Mouse (Mus musculus) cerebellum, postnatal 25 days (tissue): ENCODE measurements around the gene Dlgap4.

Experiments used
- DNase-seq, 2 experiments: peaks; one replicate each; pipeline ENCODE4 v3.0.0; 2021; ENCODE audit warnings: mixed read lengths in 2 of 2

Dlgap4 gene

DNA sequence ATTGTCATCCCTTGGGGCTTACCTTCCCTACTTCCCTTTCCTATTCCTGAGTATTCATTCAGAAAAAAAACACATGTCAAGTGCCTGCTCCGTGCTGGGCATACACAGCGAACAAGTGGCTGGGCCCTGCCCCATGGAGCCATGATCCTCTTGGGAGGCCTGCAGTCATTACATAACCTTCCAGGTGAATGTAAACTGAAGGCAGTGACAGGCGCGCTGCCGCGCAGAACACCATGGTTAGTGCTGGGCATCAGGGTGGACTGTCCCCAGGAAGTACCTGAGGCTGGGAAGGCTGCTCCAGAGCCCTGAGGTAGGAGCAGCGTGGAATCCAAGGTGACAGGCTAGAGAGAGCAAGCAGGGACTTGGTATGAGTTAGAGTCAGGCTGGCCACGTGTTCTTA, 7.4 kb downstream of the Dlgap4 start:
- DNase-seq, result no peak

GRCm38 (mm10) chr2:156621449-156621848, 7.9 kb downstream of the Dlgap4 start:
- DNase-seq, result peak; percentile 56 to 75

GRCm38 (mm10) chr2:156622192-156622591, 8.7 kb downstream of the Dlgap4 start:
- DNase-seq, result no peak

DNA sequence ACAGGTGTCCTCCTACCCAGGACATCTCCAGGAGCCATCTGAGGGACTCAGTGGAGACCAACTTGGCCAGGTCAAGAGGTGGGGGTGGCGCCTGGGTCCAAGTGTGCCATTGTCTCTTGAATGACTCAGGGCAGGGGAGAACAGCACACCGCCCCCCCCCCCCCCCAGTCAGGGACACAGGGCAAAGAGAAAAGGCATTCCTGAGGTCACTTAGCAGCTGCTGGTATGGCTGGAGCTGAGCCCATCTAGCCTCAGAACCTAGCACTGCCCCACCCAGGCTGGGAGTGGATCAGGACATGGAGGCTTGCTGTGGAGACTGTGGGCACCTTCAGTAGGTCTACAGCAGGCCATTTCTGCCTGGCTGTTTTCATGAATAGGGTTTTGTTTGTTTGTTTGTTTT, 9.7 kb downstream of the Dlgap4 start:
- DNase-seq, result no peak

- peak in 1 of 2 experiments; percentile 14 for DNase-seq
Observed at GRCm38 (mm10) chr2:156625307-156625706, 11.8 kb downstream of the Dlgap4 start.

DNA sequence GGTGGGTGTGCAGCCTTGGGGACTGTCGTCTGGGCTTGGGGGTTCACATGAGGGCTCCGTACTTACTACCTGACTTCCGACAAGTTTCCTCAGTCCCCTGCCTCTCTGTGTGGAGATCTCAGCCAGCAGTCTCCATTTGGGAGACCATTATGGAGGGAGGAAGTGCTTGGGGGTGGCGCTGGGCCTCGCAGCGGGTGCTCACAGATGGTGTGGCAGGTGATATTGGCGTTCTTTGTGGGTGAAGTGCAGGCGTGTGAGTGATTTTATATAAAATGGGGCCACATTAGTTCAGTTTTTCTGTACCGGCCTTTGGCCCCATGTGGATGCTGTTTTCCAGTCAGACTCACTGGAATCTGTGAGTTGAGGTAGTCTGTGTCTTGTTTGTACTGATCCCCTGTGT, 12.6 kb downstream of the Dlgap4 start:
- peak; percentile 48 to 62 for DNase-seq

DNA sequence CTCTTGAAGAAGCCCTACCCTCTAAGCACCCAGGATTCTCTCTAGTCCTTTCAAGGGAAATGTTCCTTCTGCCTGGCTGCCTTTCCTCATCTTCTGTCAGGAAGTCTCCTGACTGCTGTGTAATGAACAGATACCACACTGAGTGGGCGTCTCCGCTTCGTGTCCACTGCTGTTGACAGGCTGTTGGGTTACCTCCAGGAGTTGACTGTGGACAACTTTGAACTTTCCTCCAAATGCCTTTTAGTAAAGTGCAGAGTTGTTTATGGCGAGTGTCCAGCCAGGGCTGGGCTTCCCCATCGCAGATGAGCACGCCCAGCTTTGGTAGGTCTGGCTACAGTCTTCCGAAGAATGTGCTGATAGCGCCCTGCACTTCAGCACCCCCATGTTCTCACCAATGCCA, 13.0 kb downstream of the Dlgap4 start:
- DNase-seq, result no peak

GRCm38 (mm10) chr2:156627917-156628316, 14.4 kb downstream of the Dlgap4 start:
- DNase-seq, result no peak

- DNase-seq, result no peak
Observed at GRCm38 (mm10) chr2:156630288-156630687, 16.8 kb downstream of the Dlgap4 start.

- DNase-seq, result no peak
Observed at GRCm38 (mm10) chr2:156632721-156633120, 19.2 kb downstream of the Dlgap4 start.

- DNase-seq, result no peak
Observed at GRCm38 (mm10) chr2:156635091-156635490, 21.6 kb downstream of the Dlgap4 start.

DNA sequence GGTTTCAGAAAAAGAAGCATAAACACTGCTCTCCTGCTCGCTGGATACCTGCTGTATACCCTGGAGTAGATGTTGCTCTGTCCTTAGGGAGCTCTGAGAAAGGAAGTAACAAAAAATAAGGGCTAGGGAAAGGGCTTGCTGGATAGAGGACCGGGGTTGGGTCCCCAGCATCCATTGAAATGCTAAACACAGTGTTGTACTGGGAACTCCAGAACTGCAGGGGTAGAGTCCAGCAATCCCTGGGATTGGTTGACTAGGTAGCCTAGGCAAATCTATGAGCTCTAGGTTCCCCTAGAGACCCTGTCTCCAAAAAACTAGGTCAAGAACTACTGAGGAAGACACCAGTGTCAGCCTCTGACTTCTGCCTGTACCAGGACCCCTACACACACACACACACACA, 27.6 kb downstream of the Dlgap4 start:
- no peak for DNase-seq

DNA sequence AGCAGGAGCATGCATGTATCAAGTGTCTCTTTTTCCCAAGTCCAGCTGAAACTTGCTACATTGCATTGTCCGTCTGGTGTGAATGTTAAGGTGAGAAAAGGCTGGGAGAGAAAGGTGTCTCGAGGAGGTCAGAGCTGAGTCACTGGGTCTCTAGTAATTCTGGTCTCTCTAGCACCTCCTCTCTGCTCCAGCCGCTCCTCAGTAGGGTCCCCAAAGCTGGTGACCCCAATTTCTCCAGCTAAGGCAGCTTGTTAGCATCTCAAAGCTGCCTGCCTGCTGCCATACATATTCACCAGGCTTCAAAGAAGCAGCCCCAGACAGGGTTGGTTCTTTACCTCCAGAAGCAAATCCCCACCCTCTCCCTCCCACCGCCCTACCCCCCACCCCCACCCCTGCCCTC, 29.4 kb downstream of the Dlgap4 start:
- DNase-seq, result no peak

GRCm38 (mm10) chr2:156643406-156643805, 29.9 kb downstream of the Dlgap4 start:
- no peak for DNase-seq

GRCm38 (mm10) chr2:156645145-156645544, 31.6 kb downstream of the Dlgap4 start:
- DNase-seq, result peak; percentile 23 to 57

DNA sequence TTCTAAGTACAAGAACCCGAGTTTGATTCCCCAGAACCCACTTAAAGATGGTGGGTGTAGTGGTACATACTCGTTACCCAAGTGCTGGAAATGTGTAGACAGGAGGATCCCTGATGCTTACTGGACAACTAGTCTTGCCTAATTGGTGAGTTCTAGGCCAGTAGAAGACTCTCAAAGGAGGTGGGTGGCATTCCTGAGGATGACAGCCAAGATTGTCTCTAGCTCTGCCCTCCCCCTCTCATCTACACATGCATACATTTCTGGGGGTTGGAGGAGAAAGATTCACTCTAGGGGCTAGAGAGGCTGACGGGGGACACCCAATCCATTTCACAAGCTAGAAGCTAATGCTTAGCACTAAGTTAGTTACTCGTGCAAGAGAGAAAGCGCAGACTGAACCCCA, 33.4 kb downstream of the Dlgap4 start:
- DNase-seq, result no peak

- DNase-seq, result peak in 1 of 2 experiments; percentile 9
Observed at GRCm38 (mm10) chr2:156648042-156648441, 34.5 kb downstream of the Dlgap4 start.

- peak in 1 of 2 experiments; percentile 8 for DNase-seq
Observed at GRCm38 (mm10) chr2:156649450-156649849, 35.9 kb downstream of the Dlgap4 start.

- DNase-seq, result peak in 1 of 2 experiments; percentile 20
Observed at GRCm38 (mm10) chr2:156651019-156651418, 37.5 kb downstream of the Dlgap4 start.

GRCm38 (mm10) chr2:156652841-156653240, 39.3 kb downstream of the Dlgap4 start:
- DNase-seq, result peak in 1 of 2 experiments; percentile 19

GRCm38 (mm10) chr2:156654148-156654547, 40.6 kb downstream of the Dlgap4 start:
- peak; percentile 53 to 54 for DNase-seq

DNA sequence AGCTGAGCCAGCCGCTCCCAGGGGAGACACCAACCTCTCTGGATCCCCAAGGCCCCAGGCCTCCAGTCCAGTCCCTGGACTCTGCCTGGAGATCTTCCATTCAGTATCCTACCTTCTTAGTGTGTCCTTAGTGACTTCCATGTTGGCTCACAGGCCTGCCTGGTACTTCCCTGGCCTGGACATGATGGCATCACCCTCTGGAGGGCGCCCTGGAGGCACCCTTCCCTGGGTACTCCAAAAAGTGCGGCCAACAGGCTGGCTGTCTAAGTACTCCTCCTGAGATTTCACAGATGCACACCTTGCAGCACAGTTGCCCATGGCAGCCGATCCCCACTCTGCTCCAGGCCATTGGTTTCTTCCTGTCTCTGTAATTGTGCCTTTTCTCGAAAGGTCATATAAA, 42.1 kb downstream of the Dlgap4 start:
- DNase-seq, result no peak

DNA sequence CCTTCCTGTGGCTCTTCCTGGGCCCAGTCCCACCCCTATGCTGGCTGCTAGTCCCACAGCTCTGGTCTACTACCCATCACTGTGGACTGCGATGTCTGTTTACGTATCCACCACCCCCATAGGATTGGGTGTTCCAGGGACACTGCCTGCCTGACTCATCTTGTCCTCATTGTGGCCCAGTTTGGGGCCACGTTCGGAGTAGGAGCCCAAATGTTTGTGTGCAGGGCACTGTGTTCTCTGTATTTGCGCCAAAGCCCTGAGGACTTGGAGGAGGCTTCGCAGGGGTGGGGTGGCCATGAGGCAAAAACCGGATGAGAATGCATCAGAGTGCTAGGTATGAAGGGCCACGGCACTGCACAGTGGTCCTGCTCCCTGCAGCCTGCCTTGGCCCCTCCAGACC, 44.0 kb downstream of the Dlgap4 start:
- peak in 1 of 2 experiments; percentile 6 for DNase-seq

- DNase-seq, result no peak
Observed at GRCm38 (mm10) chr2:156658221-156658620, 44.7 kb downstream of the Dlgap4 start.

- peak in 1 of 2 experiments; percentile 66 for DNase-seq
Observed at GRCm38 (mm10) chr2:156658751-156659150, 45.2 kb downstream of the Dlgap4 start.

DNA sequence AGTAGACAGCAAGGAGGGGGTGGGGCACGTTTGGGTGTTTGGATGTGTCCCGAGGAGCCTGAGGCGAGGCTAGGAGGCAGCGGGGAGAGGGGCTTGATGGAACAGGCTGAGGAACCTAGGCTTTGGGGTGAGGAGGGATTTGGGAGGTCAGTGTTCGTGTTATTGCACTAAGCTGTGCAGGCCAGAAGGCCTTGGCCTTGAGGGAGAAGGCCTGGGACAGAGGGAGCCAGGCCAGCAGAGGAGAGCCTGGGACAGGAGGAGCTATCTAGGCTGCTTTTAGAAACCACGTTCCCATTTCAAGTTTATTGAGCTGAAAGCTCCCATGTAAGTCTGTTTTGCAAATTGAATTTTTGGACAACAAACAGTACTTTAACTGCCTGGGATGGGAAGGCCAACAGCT, 46.5 kb downstream of the Dlgap4 start:
- DNase-seq, result peak in 1 of 2 experiments; percentile 5
